Mouse (Mus musculus): ENCODE data around the gene Eif2b3.

Gene Eif2b3

GRCm38 (mm10) chr4:117017738-117018137, 1.5 kb upstream of the Eif2b3 start:
- DNase-seq (ENCODE audit: low spot score in 2 of 2), result no peak

GRCm38 (mm10) chr4:117018327-117018726, 875 bp upstream of the Eif2b3 start:
- no peak for DNase-seq (ENCODE audit: low spot score in 2 of 2)

- DNase-seq (ENCODE audit: low spot score in 2 of 2), result no peak
These were observed 4.3 kb downstream of the Eif2b3 start for GRCm38 (mm10) chr4:117023469-117023868.

- no peak for DNase-seq (ENCODE audit: low spot score in 2 of 2)
These were observed 11.9 kb downstream of the Eif2b3 start for GRCm38 (mm10) chr4:117031105-117031504.

GRCm38 (mm10) chr4:117039925-117040687, 20.9 kb downstream of the Eif2b3 start:
- DNase-seq (ENCODE audit: low spot score in 2 of 2), result peak in 1 of 2 experiments; percentile 48

- no peak for DNase-seq (ENCODE audit: low spot score in 2 of 2)
These were observed 21.6 kb downstream of the Eif2b3 start for GRCm38 (mm10) chr4:117040791-117041190.

- peak in 1 of 2 experiments; percentile 8 for DNase-seq (ENCODE audit: low spot score in 2 of 2)
These were observed 22.1 kb downstream of the Eif2b3 start for GRCm38 (mm10) chr4:117041283-117041721.

GRCm38 (mm10) chr4:117048836-117049235, 29.6 kb downstream of the Eif2b3 start:
- no peak for DNase-seq (ENCODE audit: low spot score in 2 of 2)

- no peak for DNase-seq (ENCODE audit: low spot score in 2 of 2)
These were observed 30.3 kb downstream of the Eif2b3 start for GRCm38 (mm10) chr4:117049485-117049884.

- no peak for DNase-seq (ENCODE audit: low spot score in 2 of 2)
These were observed 33.4 kb downstream of the Eif2b3 start for GRCm38 (mm10) chr4:117052626-117053025.

GRCm38 (mm10) chr4:117053956-117054355, 34.8 kb downstream of the Eif2b3 start:
- no peak for DNase-seq (ENCODE audit: low spot score in 2 of 2)

- no peak for DNase-seq (ENCODE audit: low spot score in 2 of 2)
These were observed 36.9 kb downstream of the Eif2b3 start for GRCm38 (mm10) chr4:117056102-117056501.

GRCm38 (mm10) chr4:117056514-117056913, 37.3 kb downstream of the Eif2b3 start:
- DNase-seq (ENCODE audit: low spot score in 2 of 2), result no peak

- DNase-seq (ENCODE audit: low spot score in 2 of 2), result no peak
These were observed 39.3 kb downstream of the Eif2b3 start for GRCm38 (mm10) chr4:117058512-117058911.

GRCm38 (mm10) chr4:117062700-117063390, 43.6 kb downstream of the Eif2b3 start:
- no peak for DNase-seq (ENCODE audit: low spot score in 2 of 2)

- no peak for DNase-seq (ENCODE audit: low spot score in 2 of 2)
These were observed 48.8 kb downstream of the Eif2b3 start for GRCm38 (mm10) chr4:117068035-117068434.

- DNase-seq (ENCODE audit: low spot score in 2 of 2), result no peak
These were observed 50.4 kb downstream of the Eif2b3 start for GRCm38 (mm10) chr4:117069647-117070046.

GRCm38 (mm10) chr4:117070624-117071023, 51.4 kb downstream of the Eif2b3 start:
- DNase-seq (ENCODE audit: low spot score in 2 of 2), result no peak

- DNase-seq (ENCODE audit: low spot score in 2 of 2), result no peak
These were observed 52.0 kb downstream of the Eif2b3 start for GRCm38 (mm10) chr4:117071183-117071582.

- no peak for DNase-seq (ENCODE audit: low spot score in 2 of 2)
These were observed 68.9 kb downstream of the Eif2b3 start for GRCm38 (mm10) chr4:117087948-117088640.

- no peak for DNase-seq (ENCODE audit: low spot score in 2 of 2)
These were observed 71.4 kb downstream of the Eif2b3 start for GRCm38 (mm10) chr4:117090586-117090985.

- no peak for DNase-seq (ENCODE audit: low spot score in 2 of 2)
These were observed 75.6 kb downstream of the Eif2b3 start for GRCm38 (mm10) chr4:117094626-117095361.
